Mouse (Mus musculus) urinary bladder, postnatal 36 days (tissue): ENCODE data around the gene Ppif.

Source experiments
- DNase-seq, 2 experiments: peaks; one replicate each; pipeline ENCODE4 v3.0.0; 2022; ENCODE audit warnings: low spot score in 2 of 2, mixed read lengths in 1 of 2

The Ppif gene

DNA sequence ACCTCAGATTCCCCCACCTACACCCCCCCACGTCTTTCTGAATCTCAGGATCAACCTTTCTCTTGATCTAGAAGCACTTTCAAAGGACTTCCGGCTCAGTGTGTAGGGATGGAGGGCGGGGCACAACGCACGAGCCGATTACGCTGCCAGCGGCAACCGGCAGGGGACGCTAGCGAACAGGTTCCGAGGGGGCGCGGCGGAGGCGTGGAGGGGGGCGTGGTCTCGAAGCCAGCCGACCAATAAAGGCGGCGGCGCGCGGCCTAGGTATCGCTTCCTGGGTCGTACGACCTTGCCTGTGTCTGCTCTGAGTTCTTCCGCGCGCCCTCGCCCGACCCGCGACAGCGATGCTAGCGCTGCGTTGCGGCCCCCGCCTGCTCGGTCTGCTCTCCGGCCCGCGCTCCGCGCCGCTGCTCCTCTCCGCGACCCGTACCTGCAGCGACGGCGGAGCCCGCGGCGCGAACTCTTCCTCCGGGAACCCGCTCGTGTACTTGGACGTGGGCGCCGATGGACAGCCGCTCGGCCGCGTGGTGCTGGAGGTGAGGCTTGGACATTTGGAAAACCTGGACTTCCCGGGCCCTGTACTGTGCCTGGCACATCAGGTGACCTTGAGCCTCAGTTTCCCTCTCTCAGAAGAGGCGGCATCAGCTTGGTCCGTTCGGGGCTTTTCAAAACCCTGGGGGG is at the start of gene Ppif:
TSS of gene Ppif (plus strand) at position 267 of the 681 bp plus-strand sequence.
- peak; percentile 95 to 96 for DNase-seq

DNA sequence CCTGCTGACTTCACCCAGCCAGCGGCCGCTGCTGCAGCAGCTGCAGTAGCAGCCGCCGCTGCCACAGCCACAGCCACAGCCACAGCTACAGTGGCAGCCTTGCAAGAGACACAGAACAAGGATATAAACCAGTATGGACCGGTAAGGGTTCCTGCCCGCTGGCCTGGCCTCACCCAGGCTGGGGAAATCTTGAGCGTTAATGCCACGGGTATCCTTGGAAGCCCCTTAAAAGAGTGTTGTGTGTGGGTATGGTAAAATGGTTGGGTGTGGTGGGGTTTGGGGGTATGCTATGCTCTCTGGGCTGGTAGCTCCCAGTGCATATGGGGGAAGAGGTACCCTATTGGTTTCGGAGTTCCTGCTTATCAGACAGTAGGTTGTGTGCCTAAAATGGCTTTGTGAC is 48.2 kb upstream of the Ppif start:
- no peak for DNase-seq

DNA sequence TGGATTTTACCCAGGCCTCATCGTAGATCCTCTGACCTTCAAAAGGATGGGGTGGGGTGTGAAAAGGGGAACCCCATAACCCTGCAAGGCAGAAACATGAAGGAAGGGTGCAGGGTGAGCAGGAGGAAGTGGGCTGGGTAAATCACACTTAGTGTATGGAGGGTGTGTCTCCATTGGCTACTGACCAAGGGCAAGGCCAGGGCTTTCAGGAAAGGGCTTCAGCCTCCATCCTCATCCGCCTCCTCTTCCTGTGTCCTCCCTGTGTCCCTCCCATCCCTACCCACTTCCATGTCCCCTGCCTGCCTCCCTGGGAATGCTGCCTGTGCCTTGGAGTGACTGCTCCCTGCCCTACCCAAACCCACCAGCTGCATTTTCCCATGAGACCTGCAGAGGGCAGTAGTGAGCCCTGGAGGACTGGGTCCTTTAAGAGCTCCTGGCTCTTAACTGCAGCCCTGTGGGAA is 47.8 kb upstream of the Ppif start:
- peak; percentile 45 to 54 for DNase-seq

DNA sequence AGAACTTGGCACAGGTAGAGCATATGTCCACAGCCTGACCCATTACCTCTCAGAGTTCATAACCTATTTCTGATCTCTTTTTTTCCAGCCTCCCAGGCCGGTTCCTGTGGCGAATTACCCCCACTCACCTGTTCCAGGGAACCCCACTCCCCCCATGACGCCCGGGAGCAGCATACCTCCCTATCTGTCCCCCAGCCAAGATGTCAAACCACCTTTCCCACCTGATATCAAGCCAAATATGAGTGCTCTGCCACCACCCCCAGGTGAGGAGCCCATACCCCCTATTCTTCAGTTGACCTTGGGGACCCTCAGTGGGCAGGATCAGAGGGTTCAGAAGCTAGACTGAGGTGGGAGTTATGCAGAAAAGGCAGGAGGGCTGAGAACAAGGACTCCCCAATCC is 42.8 kb upstream of the Ppif start:
- no peak for DNase-seq

DNA sequence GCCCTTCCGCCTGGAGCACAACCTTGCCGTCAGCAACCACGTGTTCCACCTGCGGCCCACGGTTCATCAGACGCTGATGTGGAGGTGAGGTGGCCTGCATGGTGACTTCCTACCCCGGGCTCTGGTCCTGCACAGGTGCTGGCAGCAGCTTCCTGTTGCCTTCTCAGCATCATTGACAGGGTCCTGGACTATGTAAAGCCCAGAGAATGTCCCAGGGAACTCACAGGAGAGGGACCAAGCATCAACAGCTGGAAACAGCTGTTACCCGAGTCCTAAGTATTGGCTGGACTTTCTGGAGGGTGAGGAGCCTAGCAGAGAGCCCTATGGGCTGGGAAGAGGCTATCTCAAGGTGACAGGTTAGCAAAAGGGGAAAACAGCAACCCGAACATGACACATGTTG is 42.0 kb upstream of the Ppif start:
- DNase-seq: no peak

GRCm38 (mm10) chr14:25654401-25655197 is 39.4 kb upstream of the Ppif start:
- no peak for DNase-seq

- DNase-seq: no peak
Observed at GRCm38 (mm10) chr14:25660661-25661060, 33.3 kb upstream of the Ppif start.

GRCm38 (mm10) chr14:25661185-25661920 is 32.6 kb upstream of the Ppif start:
- DNase-seq: no peak

GRCm38 (mm10) chr14:25663649-25664309 is 30.2 kb upstream of the Ppif start:
- no peak for DNase-seq

DNA sequence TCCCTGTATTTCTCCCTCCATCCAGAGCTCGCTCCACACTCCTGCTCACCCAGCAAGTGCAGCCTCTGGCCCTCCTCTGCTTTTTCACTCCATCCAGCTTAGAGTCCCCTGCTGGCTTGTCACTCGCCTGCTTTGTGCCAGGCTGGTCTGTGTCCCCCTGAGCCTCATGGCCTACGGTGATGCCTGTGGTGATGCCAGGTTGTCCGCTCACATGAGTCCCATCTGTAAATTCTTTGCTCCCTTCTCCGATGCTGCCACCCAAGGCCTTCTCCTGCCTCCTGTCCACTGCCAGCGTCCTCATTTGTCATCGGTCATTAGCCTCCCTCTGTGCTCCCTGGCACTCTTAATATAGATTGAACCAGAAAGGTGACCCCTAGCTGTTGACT is 29.7 kb upstream of the Ppif start:
- DNase-seq: no peak

DNA sequence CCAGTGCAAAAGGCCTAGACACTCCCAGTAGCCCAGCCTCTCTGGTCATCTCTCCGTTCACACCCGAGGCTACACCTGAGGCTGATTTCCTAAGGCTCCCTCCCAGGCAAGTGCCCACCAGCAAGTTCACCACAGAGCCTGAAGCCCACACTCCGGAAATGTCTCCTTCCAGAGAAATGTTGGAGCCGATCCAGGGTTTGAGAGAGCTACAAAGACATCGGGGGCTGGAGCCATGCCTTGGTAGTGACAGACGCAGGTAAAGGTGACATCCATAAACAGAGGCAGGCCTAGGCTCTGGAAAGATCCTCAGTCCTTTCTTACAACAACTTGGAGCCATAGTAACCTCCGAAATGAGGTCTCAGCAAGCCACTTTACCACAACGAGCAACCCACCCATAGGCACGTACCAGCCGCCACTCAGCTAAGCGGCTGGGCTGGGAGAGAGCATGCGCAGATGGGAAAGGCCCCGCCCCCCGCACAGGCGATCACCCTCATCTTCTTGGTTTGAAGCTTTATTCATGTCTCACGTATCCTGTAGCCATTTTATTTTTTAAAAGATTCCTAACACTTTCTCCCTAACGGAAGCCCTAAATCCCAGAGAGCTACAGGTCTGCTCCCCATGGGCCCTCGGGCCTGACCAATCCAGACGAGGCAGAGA is 28.5 kb upstream of the Ppif start:
- no peak for DNase-seq

DNA sequence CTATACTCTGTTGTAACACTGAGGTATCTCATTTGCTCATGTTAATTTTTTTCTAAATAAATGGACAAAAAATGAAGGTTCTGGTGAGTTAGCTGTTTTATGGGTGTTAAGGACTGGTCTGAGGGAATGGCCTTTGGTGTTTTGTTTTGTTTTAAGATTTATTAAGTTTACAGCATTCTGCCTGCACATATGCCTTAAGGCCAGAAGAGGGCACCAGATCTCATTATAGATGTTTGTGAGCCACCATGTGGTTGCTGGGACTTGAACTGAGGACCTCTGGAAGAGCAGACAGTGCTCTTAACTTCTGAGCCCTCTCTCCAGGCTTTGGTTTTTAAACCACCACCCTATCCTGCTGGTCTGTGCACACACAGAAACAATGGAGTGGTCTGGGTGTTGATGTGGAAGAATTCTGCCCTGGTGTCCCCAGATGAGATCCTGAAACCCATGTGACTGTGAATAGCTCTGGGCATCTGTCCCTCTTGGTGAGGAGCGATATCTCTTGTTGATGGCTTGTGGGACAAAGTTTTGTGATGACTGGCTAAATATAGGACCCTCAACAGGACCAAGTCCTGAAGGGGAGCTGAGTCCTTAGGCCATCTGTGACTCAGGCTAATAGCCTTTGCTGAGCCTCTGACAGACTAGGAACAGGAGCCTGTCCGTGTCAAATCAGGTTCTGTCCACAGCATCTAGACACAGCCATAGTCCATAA is 27.1 kb upstream of the Ppif start:
- DNase-seq: no peak

- DNase-seq: no peak
Observed at GRCm38 (mm10) chr14:25667587-25667986, 26.4 kb upstream of the Ppif start.

- no peak for DNase-seq
Observed at GRCm38 (mm10) chr14:25679625-25680024, 14.3 kb upstream of the Ppif start.

DNA sequence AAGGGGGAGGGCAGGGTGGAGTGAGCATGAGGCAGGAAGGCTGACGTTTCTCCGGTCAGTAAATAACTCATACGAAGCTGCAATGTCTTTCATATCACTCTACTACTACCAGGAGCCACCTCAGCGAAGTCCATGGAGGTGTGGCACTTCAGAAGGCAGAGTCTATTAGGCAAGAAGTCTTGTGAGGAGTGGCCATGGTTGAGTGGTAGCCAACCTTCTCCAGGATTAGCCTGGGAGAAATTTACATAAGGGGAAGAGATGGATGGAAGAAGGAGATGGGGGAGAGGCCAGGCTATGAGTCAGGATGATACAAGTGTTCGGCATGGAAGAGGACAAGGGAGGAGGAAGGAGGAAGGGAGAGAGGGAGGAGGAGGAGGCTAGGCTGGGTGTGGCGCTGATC is 11.9 kb upstream of the Ppif start:
- DNase-seq: no peak

- DNase-seq: no peak
Observed at GRCm38 (mm10) chr14:25686216-25686945, 7.6 kb upstream of the Ppif start.

- no peak for DNase-seq
Observed at GRCm38 (mm10) chr14:25686983-25687901, 6.7 kb upstream of the Ppif start.

DNA sequence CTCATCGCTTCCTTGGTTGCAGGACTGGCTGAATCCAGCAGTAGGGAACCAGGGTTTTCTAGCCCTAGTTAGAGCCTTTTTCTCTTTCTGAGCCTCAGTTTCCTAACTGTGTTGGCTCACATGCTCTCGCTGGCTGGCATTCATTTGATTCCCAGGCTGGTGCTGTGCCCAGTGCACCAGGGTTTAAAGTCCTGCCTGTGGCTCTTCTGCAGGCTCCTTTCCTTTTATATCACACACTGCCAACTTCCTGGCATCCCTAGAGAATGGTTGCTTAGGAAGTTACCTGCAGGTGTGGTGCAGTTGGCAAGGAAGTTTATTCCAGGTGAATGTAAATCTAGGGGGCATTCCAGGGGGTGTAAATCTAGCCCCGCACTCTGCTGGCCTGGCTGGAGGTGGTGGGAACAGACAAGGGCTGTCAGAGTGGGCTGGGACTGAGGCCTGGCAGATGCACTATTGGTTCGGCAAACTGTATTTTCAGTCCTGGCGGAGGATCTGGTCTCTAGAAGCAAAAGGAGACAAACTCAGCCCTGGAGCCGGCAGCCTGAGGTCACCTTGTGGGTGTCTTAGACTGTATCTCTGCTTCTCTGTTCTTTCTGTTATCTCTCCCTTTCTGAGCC is 575 bp upstream of the Ppif start:
- no peak for DNase-seq

- peak in 1 of 2 experiments; percentile 40 for DNase-seq
Observed at GRCm38 (mm10) chr14:25694569-25694897, 579 bp downstream of the Ppif start.
